Mouse (Mus musculus): ENCODE results near the gene Calu.
"Not testable (repeated sequence)": the region's sequence is repeated elsewhere in the genome, so short reads cannot be mapped to it uniquely, and the experiment has no call there.

Calu gene

DNA sequence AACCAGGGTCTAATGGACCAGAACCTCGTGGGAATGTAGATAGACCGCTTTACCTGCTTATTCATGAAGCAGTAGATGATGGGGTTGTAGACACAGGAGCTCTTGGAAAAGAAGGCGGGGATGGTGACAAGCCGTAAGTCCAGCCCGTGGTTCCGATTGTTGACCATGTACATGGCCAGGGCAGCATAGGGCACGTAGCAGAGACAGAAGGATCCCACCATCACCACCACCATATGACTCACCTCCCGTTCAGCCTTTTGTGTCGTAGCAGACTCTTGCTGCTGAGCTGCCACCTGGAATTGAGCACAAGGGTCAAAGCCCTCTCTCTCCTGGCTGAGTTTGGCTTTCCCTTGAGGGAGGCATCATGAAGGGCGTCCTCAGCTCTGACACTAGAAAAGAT is 30.8 kb downstream of the Calu start:
- Histone ChIP-seq H3K9me3 (ENCODE audit: low read length) (no peaks in the 10 kb centered on the region), H3K4me1 (replicated peaks; ENCODE audit: low read depth, low read length) (peaks cover 9% of the 10 kb centered on the region), H3K27me3 (ENCODE audit: insufficient read depth, low read length) (no peaks in the 10 kb centered on the region), H3K4me3 (replicated peaks; ENCODE audit: low read length) (no peak overlapping the region), H3K36me3 (ENCODE audit: insufficient read depth, low read length) (peaks cover 49% of the 10 kb centered on the region)
- no peak for TF ChIP-seq NANOG (IDR thresholded peaks at IDR 0.05; ENCODE audit: borderline replicate concordance, low read length)
- no peak for TF ChIP-seq CTCF (conservative IDR thresholded peaks at IDR 0.05; ENCODE audit: low read length)
- no peak for TF ChIP-seq POU5F1 (IDR thresholded peaks at IDR 0.05; ENCODE audit: borderline replicate concordance, low read length)

DNA sequence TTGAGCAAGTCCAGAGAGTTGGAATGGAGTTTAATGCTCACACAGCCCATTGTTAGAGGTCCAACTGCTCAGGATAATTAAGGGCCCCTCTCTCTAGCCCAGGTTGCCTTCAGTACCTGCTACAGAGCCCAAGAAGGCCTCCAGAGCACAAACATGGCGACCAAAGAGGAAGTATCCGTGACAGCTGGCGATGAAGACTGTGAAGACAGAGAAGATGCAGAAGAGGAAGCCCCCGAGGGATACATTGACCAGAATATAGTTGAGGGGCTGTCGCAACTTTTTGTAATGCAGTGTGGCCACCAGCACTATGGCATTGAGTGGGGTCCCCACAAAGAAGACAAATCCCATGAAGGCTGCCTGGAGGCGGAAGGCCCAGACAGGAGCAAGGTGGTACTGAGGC is 32.1 kb downstream of the Calu start:
- Histone ChIP-seq H3K36me3 (ENCODE audit: insufficient read depth, low read length) (peaks cover 36% of the 10 kb centered on the region), H3K4me3 (replicated peaks; ENCODE audit: low read length) (no peak overlapping the region), H3K27me3 (ENCODE audit: insufficient read depth, low read length) (no peaks in the 10 kb centered on the region), H3K4me1 (replicated peaks; ENCODE audit: low read depth, low read length) (peaks cover 12% of the 10 kb centered on the region), H3K9me3 (ENCODE audit: low read length) (no peaks in the 10 kb centered on the region)
- TF ChIP-seq POU5F1 (IDR thresholded peaks at IDR 0.05; ENCODE audit: borderline replicate concordance, low read length): no peak
- TF ChIP-seq CTCF (conservative IDR thresholded peaks at IDR 0.05; ENCODE audit: low read length): no peak
- TF ChIP-seq NANOG (IDR thresholded peaks at IDR 0.05; ENCODE audit: borderline replicate concordance, low read length): no peak

DNA sequence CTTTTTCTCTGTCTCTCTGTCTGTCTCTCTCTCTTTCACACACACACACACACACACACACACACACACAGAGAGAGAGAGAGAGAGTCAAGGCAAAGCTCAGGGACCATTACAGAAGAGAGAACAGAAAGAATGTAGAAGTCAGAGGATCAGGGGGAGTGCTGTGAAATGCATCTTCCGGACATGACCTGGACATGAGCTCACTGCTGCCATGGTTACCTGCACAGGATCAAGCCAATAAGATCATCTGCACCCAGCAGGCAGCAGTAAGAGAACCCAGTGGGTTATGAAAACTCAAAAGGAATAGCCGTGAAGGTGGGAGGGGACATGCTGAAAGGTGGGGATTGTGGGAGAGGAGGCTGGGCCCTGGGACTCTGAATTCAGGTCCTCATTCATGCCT is 34.6 kb downstream of the Calu start:
- no peaks in the 10 kb centered on the region for H3K9me3 ChIP-seq (ENCODE audit: low read length)
- peaks cover 12% of the 10 kb centered on the region for H3K27me3 ChIP-seq (ENCODE audit: insufficient read depth, low read length)

DNA sequence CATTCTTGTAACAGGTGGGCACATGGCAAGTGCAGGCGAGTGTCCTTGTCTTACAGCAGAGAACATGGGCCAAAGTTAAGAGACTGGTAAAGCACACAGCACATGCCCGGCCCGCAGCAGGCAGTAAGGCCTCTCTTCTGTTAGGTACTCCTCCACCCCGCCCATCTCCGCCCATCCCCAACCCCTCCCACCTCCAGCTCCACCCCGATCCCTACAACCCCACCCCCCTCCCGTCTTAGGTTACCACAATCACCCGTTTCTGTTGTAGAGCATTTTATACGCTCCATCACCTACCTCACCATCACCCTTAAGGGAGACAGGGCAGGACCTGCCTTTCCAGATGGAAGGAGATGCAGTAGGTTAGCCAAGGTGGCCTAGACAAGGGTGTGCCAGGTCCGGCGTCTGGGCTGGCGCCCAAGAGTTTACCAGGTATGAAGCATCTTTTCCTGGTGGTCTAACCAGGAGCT is 40.2 kb downstream of the Calu start, which contains the start of gene Opn1sw:
Gene Opn1sw (minus strand): TSS at position 417 of the 467 bp plus-strand sequence.
- Histone ChIP-seq H3K36me3 (ENCODE audit: insufficient read depth, low read length) (no peaks in the 10 kb centered on the region), H3K4me3 (replicated peaks; ENCODE audit: low read length) (peak within 1 kb of the TSS; percentile 63), H3K4me1 (replicated peaks; ENCODE audit: low read depth, low read length) (peaks cover 33% of the 10 kb centered on the region), H3K9me3 (ENCODE audit: low read length) (no peaks in the 10 kb centered on the region), H3K27me3 (ENCODE audit: insufficient read depth, low read length) (peaks cover 28% of the 10 kb centered on the region)
- TF ChIP-seq POU5F1 (IDR thresholded peaks at IDR 0.05; ENCODE audit: borderline replicate concordance, low read length) (no peak), NANOG (IDR thresholded peaks at IDR 0.05; ENCODE audit: borderline replicate concordance, low read length) (no peak), CTCF (conservative IDR thresholded peaks at IDR 0.05; ENCODE audit: low read length) (no peak)

More for the DNA sequence above, 34.6 kb downstream of the Calu start:
- Histone ChIP-seq H3K36me3 (ENCODE audit: insufficient read depth, low read length) (peaks cover 11% of the 10 kb centered on the region), H3K4me1 (replicated peaks; ENCODE audit: low read depth, low read length) (peaks cover 21% of the 10 kb centered on the region), H3K4me3 (replicated peaks; ENCODE audit: low read length) (no peak overlapping the region)
- no peak for TF ChIP-seq POU5F1 (IDR thresholded peaks at IDR 0.05; ENCODE audit: borderline replicate concordance, low read length)
- no peak for TF ChIP-seq CTCF (conservative IDR thresholded peaks at IDR 0.05; ENCODE audit: low read length)
- no peak for TF ChIP-seq NANOG (IDR thresholded peaks at IDR 0.05; ENCODE audit: borderline replicate concordance, low read length)

DNA sequence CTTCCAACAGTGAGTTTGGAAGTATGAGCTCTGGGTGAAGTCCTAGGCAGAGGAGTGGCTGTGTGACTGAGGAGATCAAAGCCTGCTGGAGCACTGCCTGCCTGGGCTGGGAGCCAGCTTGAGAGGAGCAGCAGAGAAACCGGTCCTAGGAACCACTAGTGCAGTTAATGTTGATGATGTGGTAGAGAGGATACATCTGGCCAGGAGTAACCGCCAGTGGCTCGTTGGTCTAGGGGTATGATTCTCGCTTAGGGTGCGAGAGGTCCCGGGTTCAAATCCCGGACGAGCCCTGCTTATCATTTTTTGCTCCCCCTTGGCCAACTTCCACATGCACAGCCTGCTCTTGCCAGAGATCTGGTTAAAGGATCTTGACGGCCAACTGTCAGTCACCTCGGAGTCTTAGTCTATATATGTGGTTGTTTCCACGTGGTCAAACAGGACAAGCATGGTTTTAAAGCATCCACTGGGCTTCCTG is 40.8 kb downstream of the Calu start:
- H3K27me3 ChIP-seq (ENCODE audit: insufficient read depth, low read length): peaks cover 33% of the 10 kb centered on the region
- no peaks in the 10 kb centered on the region for H3K36me3 ChIP-seq (ENCODE audit: insufficient read depth, low read length)
- peak overlapping the region; percentile 63 for H3K4me3 ChIP-seq (replicated peaks; ENCODE audit: low read length)
- H3K9me3 ChIP-seq (ENCODE audit: low read length): no peaks in the 10 kb centered on the region
- TF ChIP-seq CTCF (conservative IDR thresholded peaks at IDR 0.05; ENCODE audit: low read length): no peak
- no peak for TF ChIP-seq NANOG (IDR thresholded peaks at IDR 0.05; ENCODE audit: borderline replicate concordance, low read length)
- TF ChIP-seq POU5F1 (IDR thresholded peaks at IDR 0.05; ENCODE audit: borderline replicate concordance, low read length): no peak
- H3K4me1 ChIP-seq (replicated peaks; ENCODE audit: low read depth, low read length): peaks cover 29% of the 10 kb centered on the region

DNA sequence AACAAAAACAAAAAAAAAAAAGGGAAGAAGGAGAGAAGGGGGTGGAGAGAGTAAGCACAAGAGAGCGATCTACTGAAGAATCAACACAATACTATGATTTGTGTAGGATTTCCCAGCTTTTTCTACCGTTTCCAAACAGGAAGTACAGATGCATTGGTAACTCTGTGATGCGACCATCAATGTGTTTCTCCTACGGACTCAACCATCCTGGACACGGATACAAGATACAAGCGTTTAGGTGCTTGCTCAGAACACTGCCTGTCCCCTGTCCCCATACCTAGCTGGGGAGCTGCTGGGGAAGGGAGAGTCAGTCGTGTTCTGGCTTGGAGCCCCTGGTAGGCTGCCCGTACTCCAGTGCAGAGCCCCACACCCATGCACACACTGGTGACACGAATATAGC is 41.6 kb downstream of the Calu start:
- Histone ChIP-seq H3K4me1 (replicated peaks; ENCODE audit: low read depth, low read length) (peaks cover 26% of the 10 kb centered on the region), H3K36me3 (ENCODE audit: insufficient read depth, low read length) (no peaks in the 10 kb centered on the region), H3K9me3 (ENCODE audit: low read length) (no peaks in the 10 kb centered on the region), H3K27me3 (ENCODE audit: insufficient read depth, low read length) (peaks cover 40% of the 10 kb centered on the region), H3K4me3 (replicated peaks; ENCODE audit: low read length) (no peak overlapping the region)
- TF ChIP-seq NANOG (IDR thresholded peaks at IDR 0.05; ENCODE audit: borderline replicate concordance, low read length) (no peak), POU5F1 (IDR thresholded peaks at IDR 0.05; ENCODE audit: borderline replicate concordance, low read length) (no peak), CTCF (conservative IDR thresholded peaks at IDR 0.05; ENCODE audit: low read length) (no peak)

DNA sequence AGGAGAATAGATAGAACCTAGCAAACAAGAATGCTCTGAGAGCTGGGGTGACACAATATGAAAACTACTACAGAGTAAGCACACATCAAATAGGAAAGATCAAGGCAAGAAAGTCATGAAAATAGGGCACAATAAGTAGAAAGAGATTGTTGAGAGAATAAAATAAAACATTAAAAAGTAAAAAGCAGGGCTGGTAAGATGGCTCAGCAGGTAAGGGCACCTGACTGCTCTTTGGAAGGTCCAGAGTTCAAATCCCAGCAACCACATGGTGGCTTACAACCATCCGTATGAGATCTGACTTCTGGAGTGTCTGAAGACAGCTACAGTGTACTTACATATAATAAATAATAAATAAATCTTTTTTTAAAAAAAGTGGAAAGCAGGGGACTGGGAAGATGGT is 42.6 kb downstream of the Calu start:
- Histone ChIP-seq H3K4me1 (replicated peaks; ENCODE audit: low read depth, low read length) (peaks cover 29% of the 10 kb centered on the region), H3K27me3 (ENCODE audit: insufficient read depth, low read length) (peaks cover 51% of the 10 kb centered on the region)
- H3K4me3 ChIP-seq (replicated peaks; ENCODE audit: low read length); H3K36me3 ChIP-seq (ENCODE audit: insufficient read depth, low read length); H3K9me3 ChIP-seq (ENCODE audit: low read length): not testable (repeated sequence)

DNA sequence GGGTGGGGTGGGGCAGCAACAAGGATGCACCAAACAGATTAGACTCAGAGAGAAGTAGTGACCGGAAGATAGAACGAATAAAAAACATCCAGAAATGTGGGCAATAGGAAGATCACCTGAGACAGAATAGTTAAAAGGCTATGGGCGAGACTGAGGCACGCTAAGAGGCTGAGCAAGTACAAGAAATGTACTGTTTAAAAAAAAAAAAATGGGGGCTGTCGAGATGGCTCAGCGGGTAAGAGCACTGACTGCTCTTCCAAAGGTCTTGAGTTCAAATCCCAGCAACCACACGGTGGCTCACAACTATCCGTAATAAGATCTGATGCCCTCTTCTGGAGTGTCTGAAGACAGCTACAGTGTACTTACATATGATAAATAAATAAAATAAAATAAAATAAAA is 43.4 kb downstream of the Calu start:
- H3K36me3 ChIP-seq (ENCODE audit: insufficient read depth, low read length); H3K4me3 ChIP-seq (replicated peaks; ENCODE audit: low read length); H3K9me3 ChIP-seq (ENCODE audit: low read length): not testable (repeated sequence)
- peaks cover 32% of the 10 kb centered on the region for H3K4me1 ChIP-seq (replicated peaks; ENCODE audit: low read depth, low read length)
- peaks cover 56% of the 10 kb centered on the region for H3K27me3 ChIP-seq (ENCODE audit: insufficient read depth, low read length)

DNA sequence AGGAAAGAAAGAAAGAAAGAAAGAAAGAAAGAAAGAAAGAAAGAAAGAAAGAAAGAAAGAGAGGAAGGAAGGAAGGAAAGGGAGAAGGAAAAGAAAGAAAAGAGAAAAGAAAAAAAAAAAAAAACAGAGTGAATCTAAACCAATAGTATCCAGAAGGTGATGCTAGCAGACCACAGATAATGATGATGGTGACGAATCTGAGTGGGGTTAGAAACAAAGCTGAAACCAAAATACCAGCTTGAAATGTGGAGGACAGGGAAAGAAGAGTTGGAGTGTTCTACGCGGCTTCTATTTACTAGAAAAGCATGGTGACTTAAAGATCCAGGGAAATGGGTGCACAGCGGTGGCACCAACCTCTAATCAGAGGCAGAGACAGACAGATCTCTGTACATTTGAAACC is 43.9 kb downstream of the Calu start:
- no peaks in the 10 kb centered on the region for H3K36me3 ChIP-seq (ENCODE audit: insufficient read depth, low read length)
- no peak overlapping the region for H3K4me3 ChIP-seq (replicated peaks; ENCODE audit: low read length)
- peaks cover 54% of the 10 kb centered on the region for H3K27me3 ChIP-seq (ENCODE audit: insufficient read depth, low read length)
- H3K9me3 ChIP-seq (ENCODE audit: low read length): no peaks in the 10 kb centered on the region
- no peak for TF ChIP-seq NANOG (IDR thresholded peaks at IDR 0.05; ENCODE audit: borderline replicate concordance, low read length)
- TF ChIP-seq CTCF (conservative IDR thresholded peaks at IDR 0.05; ENCODE audit: low read length): no peak
- no peak for TF ChIP-seq POU5F1 (IDR thresholded peaks at IDR 0.05; ENCODE audit: borderline replicate concordance, low read length)
- peaks cover 29% of the 10 kb centered on the region for H3K4me1 ChIP-seq (replicated peaks; ENCODE audit: low read depth, low read length)
